In genomic region chr17:55288589-55288988, GRCm38 (mm10) we compare ENCODE assay signal across 23 mouse cellular contexts.
DNase-seq lines count a peak whose midpoint lies in the region; ATAC-seq and TF ChIP-seq lines count a peak whose summit lies in the region.
"Had no signal": no experiment of that assay in that cellular context is flagged by ENCODE, and none has a peak within 500 bp of the region (broad histone marks: within the 10 kb centered on the region; RNA-seq: fewer than 3 reads in every experiment).

No protein-coding gene starts in this region.

- H3K27me3 ChIP-seq in forebrain, embryonic 10.5 days (ENCODE audit: poor library complexity, severe bottlenecking) = no peaks in the 10 kb centered on the region
- no peaks in the 10 kb centered on the region for H3K27me3 ChIP-seq in forebrain, embryonic 16.5 days (replicated peaks; ENCODE audit: control insufficient read depth, insufficient read depth, low read length)
- H3K27me3 ChIP-seq in forebrain, embryonic 11.5 days (ENCODE audit: control insufficient read depth, insufficient read depth, low read length) = no peaks in the 10 kb centered on the region
- no peaks in the 10 kb centered on the region for H3K27me3 ChIP-seq in forebrain, embryonic 14.5 days (replicated peaks; ENCODE audit: control insufficient read depth, insufficient read depth, low read length)
- no peaks in the 10 kb centered on the region for H3K27me3 ChIP-seq in forebrain, embryonic 12.5 days
- no peaks in the 10 kb centered on the region for H3K27me3 ChIP-seq in forebrain, embryonic 13.5 days
- H3K27me3 ChIP-seq: CH12.LX, Patski had no signal

- no peak overlapping the region for H3K4me3 ChIP-seq in forebrain, embryonic 10.5 days
- H3K4me3 ChIP-seq in forebrain, embryonic 16.5 days (replicated peaks; ENCODE audit: low read length) = no peak overlapping the region
- H3K4me3 ChIP-seq in forebrain, embryonic 11.5 days (ENCODE audit: low read depth, low read length) = no peak overlapping the region
- H3K4me3 ChIP-seq in forebrain, embryonic 14.5 days (ENCODE audit: low read depth, low read length) = no peak overlapping the region
- H3K4me3 ChIP-seq in forebrain, embryonic 12.5 days (replicated peaks) = no peak overlapping the region
- H3K4me3 ChIP-seq in forebrain, embryonic 13.5 days = no peak overlapping the region

- no peak for TF ChIP-seq CTCF in brain, embryonic 14.5 days (IDR thresholded peaks at IDR 0.05; ENCODE audit: borderline replicate concordance, extremely low read depth, insufficient read depth, insufficient read length)

- no peaks in the 10 kb centered on the region for H3K9me3 ChIP-seq in forebrain, embryonic 10.5 days
- no peaks in the 10 kb centered on the region for H3K9me3 ChIP-seq in forebrain, embryonic 16.5 days (ENCODE audit: control insufficient read depth, low read length)
- no peaks in the 10 kb centered on the region for H3K9me3 ChIP-seq in forebrain, embryonic 11.5 days (ENCODE audit: control insufficient read depth, low read length)
- H3K9me3 ChIP-seq in forebrain, embryonic 14.5 days (replicated peaks; ENCODE audit: control insufficient read depth, low read length) = no peaks in the 10 kb centered on the region
- no peaks in the 10 kb centered on the region for H3K9me3 ChIP-seq in forebrain, embryonic 12.5 days
- H3K9me3 ChIP-seq in forebrain, embryonic 13.5 days (replicated peaks) = no peaks in the 10 kb centered on the region
- H3K9me3 ChIP-seq: G1E had no signal

- 52% methylated on average over 1 of the region's 1 CpGs for WGBS in forebrain, embryonic 10.5 days
- WGBS in forebrain, embryonic 16.5 days = 10% methylated on average over 1 of the region's 1 CpGs
- 31% methylated on average over 1 of the region's 1 CpGs for WGBS in forebrain, embryonic 11.5 days
- WGBS in forebrain, embryonic 14.5 days = 7% methylated on average over 1 of the region's 1 CpGs
- 21% methylated on average over 1 of the region's 1 CpGs for WGBS in forebrain, embryonic 12.5 days
- WGBS in forebrain, embryonic 13.5 days = 22% methylated on average over 1 of the region's 1 CpGs

- H3K9ac ChIP-seq in forebrain, embryonic 16.5 days (replicated peaks; ENCODE audit: low read depth, low read length) = no peak overlapping the region
- H3K9ac ChIP-seq in forebrain, embryonic 11.5 days (ENCODE audit: low read length) = no peak overlapping the region
- no peak overlapping the region for H3K9ac ChIP-seq in forebrain, embryonic 14.5 days (ENCODE audit: low read length)
- no peak overlapping the region for H3K9ac ChIP-seq in forebrain, embryonic 12.5 days
- H3K9ac ChIP-seq in forebrain, embryonic 13.5 days = no peak overlapping the region

- no peak for ATAC-seq in forebrain, embryonic 16.5 days
- ATAC-seq in forebrain, embryonic 11.5 days (replicated peaks; ENCODE audit: low FRiP score) = peak; percentile 84
- ATAC-seq in forebrain, embryonic 14.5 days = no peak
- peak; percentile 57; the same call in 1 of the 2 replicates for ATAC-seq in forebrain, embryonic 12.5 days (ENCODE audit: low FRiP score)
- ATAC-seq in forebrain, embryonic 13.5 days = no peak
- ATAC-seq: activated CD4-positive, CD25-positive, alpha-beta regulatory T cell, adult 4 months; CD4-positive, CD25-positive, alpha-beta regulatory T cell, adult 4 months; Patski had no signal

- H3K4me2 ChIP-seq in forebrain, embryonic 16.5 days (ENCODE audit: low read length) = no peak overlapping the region
- H3K4me2 ChIP-seq in forebrain, embryonic 11.5 days (ENCODE audit: low read depth, low read length, severe bottlenecking) = no peak overlapping the region
- no peak overlapping the region for H3K4me2 ChIP-seq in forebrain, embryonic 14.5 days (ENCODE audit: low read length)
- no peak overlapping the region for H3K4me2 ChIP-seq in forebrain, embryonic 12.5 days
- H3K4me2 ChIP-seq in forebrain, embryonic 13.5 days = no peak overlapping the region

- H3K4me1 ChIP-seq in forebrain, embryonic 10.5 days = peaks cover 14% of the 10 kb centered on the region; the same call in 1 of the 2 replicates
- no peaks in the 10 kb centered on the region for H3K4me1 ChIP-seq in forebrain, embryonic 16.5 days (replicated peaks; ENCODE audit: control insufficient read depth, insufficient read depth, low read length)
- no peaks in the 10 kb centered on the region for H3K4me1 ChIP-seq in forebrain, embryonic 11.5 days (replicated peaks; ENCODE audit: control insufficient read depth, insufficient read depth, low read length)
- no peaks in the 10 kb centered on the region for H3K4me1 ChIP-seq in forebrain, embryonic 14.5 days (ENCODE audit: control insufficient read depth, insufficient read depth, low read length)
- 0 out of 2 replicates have a peak, but pooled peaks cover 2% of the 10 kb centered on the region for H3K4me1 ChIP-seq in forebrain, embryonic 12.5 days
- H3K4me1 ChIP-seq in forebrain, embryonic 13.5 days = 0 out of 2 replicates have a peak, but pooled peaks cover 6% of the 10 kb centered on the region

- no peaks in the 10 kb centered on the region for H3K36me3 ChIP-seq in forebrain, embryonic 10.5 days (replicated peaks)
- no peaks in the 10 kb centered on the region for H3K36me3 ChIP-seq in forebrain, embryonic 16.5 days (ENCODE audit: control insufficient read depth, insufficient read depth)
- H3K36me3 ChIP-seq in forebrain, embryonic 11.5 days (ENCODE audit: control insufficient read depth, insufficient read depth, low read length) = no peaks in the 10 kb centered on the region
- H3K36me3 ChIP-seq in forebrain, embryonic 14.5 days (ENCODE audit: control insufficient read depth, insufficient read depth, low read length) = no peaks in the 10 kb centered on the region
- no peaks in the 10 kb centered on the region for H3K36me3 ChIP-seq in forebrain, embryonic 12.5 days (replicated peaks)
- H3K36me3 ChIP-seq in forebrain, embryonic 13.5 days (ENCODE audit: poor library complexity, severe bottlenecking) = no peaks in the 10 kb centered on the region
- H3K36me3 ChIP-seq: G1E had no signal

- no peak for TF ChIP-seq POLR2A in brain, embryonic 14.5 days (IDR thresholded peaks at IDR 0.05; ENCODE audit: borderline replicate concordance, extremely low read depth, insufficient read depth, insufficient read length, poor library complexity, severe bottlenecking)

- no peak for DNase-seq in forebrain, embryonic 10.5 days (ENCODE audit: extremely low spot score, low spot score)
- DNase-seq in forebrain, embryonic 11.5 days (ENCODE audit: low spot score) = no peak
- no peak for DNase-seq in forebrain, embryonic 14.5 days (ENCODE audit: low spot score)
- DNase-seq in brain, embryonic 14.5 days (ENCODE audit: low read depth) = peak; percentile 30
- no peak for DNase-seq in kidney, adult 18-20 months
- DNase-seq: adrenal gland, adult 2 months; adrenal gland, adult 8-10 months; adrenal gland, postnatal 10 days; adrenal gland, postnatal 14 days; adrenal gland, postnatal 25 days; adrenal gland, postnatal 36 days; B cell, adult 2 months; cerebellum, adult 11 months; cerebellum, adult 11-12 months; cerebellum, adult 18-20 months had no signal

- peak overlapping the region; percentile 51; the same call in 1 of the 2 replicates for H3K27ac ChIP-seq in forebrain, embryonic 10.5 days
- no peak overlapping the region for H3K27ac ChIP-seq in forebrain, embryonic 16.5 days (ENCODE audit: low read length)
- H3K27ac ChIP-seq in forebrain, embryonic 11.5 days (ENCODE audit: low read depth, low read length) = no peak overlapping the region; the same call in 1 of the 2 replicates
- H3K27ac ChIP-seq in forebrain, embryonic 14.5 days (ENCODE audit: low read depth, low read length) = no peak overlapping the region
- no peak overlapping the region for H3K27ac ChIP-seq in forebrain, embryonic 12.5 days
- no peak overlapping the region for H3K27ac ChIP-seq in forebrain, embryonic 13.5 days

Comparison
In these comparisons a context has a peak if more than half of its experiments do, and no peak if none do; other contexts are left out.
1. ATAC-seq: peak in forebrain, embryonic 11.5 days (single experiment) and forebrain, embryonic 12.5 days (single experiment); none in forebrain, embryonic 16.5 days (single experiment), forebrain, embryonic 14.5 days (single experiment) and forebrain, embryonic 13.5 days (single experiment).